Mouse (Mus musculus): ENCODE measurements at regions not wholly inside any gene's neighbourhood (a gene's known extent, or its start where the extent isn't known, plus 50 kb on each side); places are given as distances from the start of the nearest gene placed in this dataset.

DNA sequence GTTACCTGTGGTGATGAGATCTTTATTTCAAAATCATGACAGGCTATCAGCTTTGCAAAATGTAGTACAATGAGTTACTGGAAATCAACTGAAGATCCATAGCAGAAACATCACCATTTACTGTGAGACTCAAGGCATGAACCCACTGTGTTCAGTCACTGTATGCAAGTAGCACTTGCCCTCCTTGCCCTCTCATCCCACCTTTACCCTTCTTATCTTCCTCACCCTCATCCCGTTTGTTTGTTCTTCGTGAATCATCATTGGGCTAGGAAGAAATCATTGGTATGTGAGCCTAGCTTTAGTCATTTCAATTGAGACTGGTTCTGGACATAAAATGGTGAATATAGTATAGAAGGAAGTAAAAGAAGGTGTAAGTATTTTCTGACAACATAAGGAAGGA is 223.6 kb downstream of the Gm5447 start:
- no peaks in the 10 kb centered on the region for H3K36me3 ChIP-seq
- H3K27me3 ChIP-seq = no peaks in the 10 kb centered on the region
- no peak overlapping the region for H3K9ac ChIP-seq
- H3K9me3 ChIP-seq = no peaks in the 10 kb centered on the region
- H3K4me3 ChIP-seq = no peak overlapping the region
- 81% methylated on average over 2 of the region's 2 CpGs for WGBS
- H3K27ac ChIP-seq = no peak overlapping the region
- ATAC-seq (ENCODE audit: low FRiP score) = no peak
- no peaks in the 10 kb centered on the region for H3K4me1 ChIP-seq (replicated peaks)
- no peak overlapping the region for H3K4me2 ChIP-seq

DNA sequence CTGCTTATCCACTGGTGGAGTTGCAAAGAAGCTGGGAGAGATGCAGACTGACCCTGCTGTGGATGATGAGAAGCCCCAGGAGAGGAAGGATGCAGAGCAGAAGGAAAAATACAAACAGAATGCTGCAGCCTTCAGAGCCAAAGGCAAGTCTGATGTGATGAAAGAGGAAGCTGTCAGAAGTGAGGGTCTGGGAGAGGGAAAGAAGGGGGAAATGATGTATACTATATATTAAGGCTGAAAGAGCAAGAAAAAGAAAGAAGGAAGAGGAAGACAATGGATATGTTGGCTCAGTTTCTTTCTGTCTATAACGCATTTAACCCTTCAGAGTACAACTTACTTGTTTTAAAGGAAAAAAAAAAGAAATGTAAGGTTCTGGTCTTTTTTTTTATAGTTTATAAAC is 225.4 kb downstream of the Gm5447 start:
- Histone ChIP-seq H3K27ac (no peak overlapping the region), H3K4me2 (no peak overlapping the region), H3K9ac (no peak overlapping the region), H3K9me3 (no peaks in the 10 kb centered on the region), H3K27me3 (no peaks in the 10 kb centered on the region), H3K36me3 (no peaks in the 10 kb centered on the region), H3K4me3 (no peak overlapping the region), H3K4me1 (replicated peaks) (no peaks in the 10 kb centered on the region)
- WGBS = 97% methylated on average over 1 of the region's 1 CpGs
- no peak for ATAC-seq (ENCODE audit: low FRiP score)

DNA sequence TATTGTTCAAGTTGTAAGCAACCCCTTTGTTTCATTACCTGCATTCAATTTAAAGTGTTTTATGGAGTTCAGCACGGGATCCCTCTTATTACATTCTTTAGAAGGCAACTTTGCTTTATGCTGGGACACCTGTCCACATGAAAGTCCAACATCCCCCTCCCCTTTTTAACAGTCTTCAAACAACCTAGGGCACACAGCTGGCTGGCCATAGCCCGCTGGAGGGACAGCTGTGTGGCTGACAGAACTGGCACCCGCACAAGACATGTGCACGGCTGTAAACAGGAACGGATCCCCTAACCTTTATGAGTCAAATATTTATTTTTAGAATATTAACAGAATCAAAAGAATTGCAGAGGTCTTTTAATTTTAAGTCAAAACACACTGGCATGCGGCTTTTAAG is 230.1 kb downstream of the Gm5447 start:
- Histone ChIP-seq H3K4me2 (no peak overlapping the region), H3K9ac (no peak overlapping the region), H3K9me3 (no peaks in the 10 kb centered on the region), H3K36me3 (no peaks in the 10 kb centered on the region), H3K27ac (no peak overlapping the region), H3K4me1 (replicated peaks) (no peaks in the 10 kb centered on the region), H3K27me3 (no peaks in the 10 kb centered on the region), H3K4me3 (no peak overlapping the region)
- no peak for ATAC-seq (ENCODE audit: low FRiP score)
- WGBS = 77% methylated on average over 6 of the region's 6 CpGs

DNA sequence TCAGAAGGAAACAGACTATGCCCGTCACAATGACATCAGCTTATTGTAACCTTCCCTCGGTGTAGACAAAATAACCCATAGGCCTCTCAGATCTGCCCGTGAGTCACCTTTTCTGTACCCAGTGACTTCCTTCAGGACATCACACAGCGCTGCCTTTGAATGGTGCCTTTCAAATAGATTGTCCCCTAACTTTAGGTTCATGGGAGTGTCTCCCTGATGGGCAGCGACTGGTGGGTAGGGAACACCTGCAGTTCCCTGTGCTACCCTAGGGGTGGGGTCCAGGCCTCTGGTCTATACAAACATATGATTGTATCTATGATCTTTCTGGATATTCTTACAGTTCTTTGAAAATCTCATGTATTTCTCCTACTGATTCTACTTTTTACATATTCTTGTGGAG is 232.4 kb downstream of the Gm5447 start:
- Histone ChIP-seq H3K27me3 (no peaks in the 10 kb centered on the region), H3K9me3 (no peaks in the 10 kb centered on the region), H3K4me3 (no peak overlapping the region), H3K4me1 (replicated peaks) (no peaks in the 10 kb centered on the region), H3K9ac (no peak overlapping the region), H3K36me3 (no peaks in the 10 kb centered on the region), H3K4me2 (no peak overlapping the region), H3K27ac (no peak overlapping the region)
- WGBS = 37% methylated on average over 5 of the region's 5 CpGs
- ATAC-seq (ENCODE audit: low FRiP score) = no peak

DNA sequence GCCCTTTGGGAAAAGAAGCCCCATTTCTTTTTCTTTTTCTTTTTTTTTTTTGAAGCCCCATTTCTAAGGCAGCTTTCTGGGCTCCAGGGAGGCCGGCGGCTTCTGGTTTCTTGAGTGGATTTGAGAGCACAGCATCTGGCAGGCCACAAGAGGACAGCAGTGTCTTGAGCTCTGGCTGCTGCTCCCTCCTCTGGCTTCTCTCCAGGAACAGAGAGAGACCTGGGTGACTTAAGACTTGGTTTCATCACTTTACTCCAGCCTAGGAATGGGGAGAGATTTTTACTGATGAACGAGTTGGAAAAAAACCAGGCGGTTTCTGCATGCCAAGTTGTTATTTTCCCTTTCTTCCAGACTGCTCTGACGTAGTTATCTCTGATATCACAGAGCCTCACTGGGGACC is 233.7 kb downstream of the Gm5447 start:
- Histone ChIP-seq H3K4me3 (no peak overlapping the region), H3K27me3 (no peaks in the 10 kb centered on the region), H3K27ac (no peak overlapping the region), H3K4me1 (replicated peaks) (no peaks in the 10 kb centered on the region), H3K9ac (no peak overlapping the region), H3K9me3 (no peaks in the 10 kb centered on the region), H3K36me3 (no peaks in the 10 kb centered on the region), H3K4me2 (no peak overlapping the region)
- 67% methylated on average over 5 of the region's 5 CpGs for WGBS
- no peak for ATAC-seq (ENCODE audit: low FRiP score)

DNA sequence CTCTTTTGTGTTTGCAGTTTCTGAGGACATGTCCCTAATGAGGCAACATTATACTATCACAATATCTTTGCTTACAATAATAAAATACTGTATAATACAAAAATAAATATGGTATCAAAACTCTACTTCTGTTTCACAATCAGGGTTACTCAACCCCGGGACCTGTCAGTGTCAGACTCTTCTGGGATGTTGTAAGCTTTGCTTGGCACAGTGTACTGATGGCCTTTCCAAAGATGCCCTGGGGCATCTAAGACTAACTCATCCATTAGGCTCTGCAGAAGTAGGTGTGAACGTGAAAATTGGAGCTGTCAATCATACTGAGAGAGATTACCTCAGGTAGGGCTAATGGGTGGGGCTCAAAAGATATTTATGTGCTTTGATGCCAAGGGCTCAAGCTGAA is 249.0 kb downstream of the Gm5447 start:
- no peak for ATAC-seq (ENCODE audit: low FRiP score)
- Histone ChIP-seq H3K9ac (no peak overlapping the region), H3K4me3 (no peak overlapping the region), H3K27ac (no peak overlapping the region), H3K27me3 (no peaks in the 10 kb centered on the region), H3K4me1 (replicated peaks) (no peaks in the 10 kb centered on the region), H3K9me3 (no peaks in the 10 kb centered on the region), H3K36me3 (no peaks in the 10 kb centered on the region), H3K4me2 (no peak overlapping the region)
- 82% methylated on average over 2 of the region's 2 CpGs for WGBS

DNA sequence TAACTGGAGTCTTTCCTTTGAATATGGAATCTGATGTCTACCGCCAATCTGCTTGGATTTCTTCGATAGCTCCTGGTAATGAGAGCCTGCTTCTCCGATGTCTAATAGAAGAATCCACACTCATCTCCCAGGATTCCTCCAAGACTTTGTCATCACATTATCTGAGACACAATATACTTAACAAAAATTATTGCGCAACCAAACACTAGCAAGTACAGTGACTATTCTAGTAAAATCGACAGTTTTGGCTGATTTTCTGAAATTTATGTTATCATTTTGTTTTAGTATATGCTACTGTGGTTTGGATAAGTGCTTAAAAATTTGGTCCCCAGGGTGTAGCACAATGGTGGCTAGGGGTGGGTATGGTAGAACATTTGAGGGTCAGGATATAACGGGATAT is 266.5 kb downstream of the Gm5447 start:
- Histone ChIP-seq H3K27ac (no peak overlapping the region), H3K27me3 (no peaks in the 10 kb centered on the region), H3K4me2 (no peak overlapping the region), H3K4me3 (no peak overlapping the region), H3K9me3 (no peaks in the 10 kb centered on the region), H3K4me1 (replicated peaks) (no peaks in the 10 kb centered on the region), H3K9ac (no peak overlapping the region), H3K36me3 (no peaks in the 10 kb centered on the region)
- 95% methylated on average over 6 of the region's 6 CpGs for WGBS
- no peak for ATAC-seq (ENCODE audit: low FRiP score)

DNA sequence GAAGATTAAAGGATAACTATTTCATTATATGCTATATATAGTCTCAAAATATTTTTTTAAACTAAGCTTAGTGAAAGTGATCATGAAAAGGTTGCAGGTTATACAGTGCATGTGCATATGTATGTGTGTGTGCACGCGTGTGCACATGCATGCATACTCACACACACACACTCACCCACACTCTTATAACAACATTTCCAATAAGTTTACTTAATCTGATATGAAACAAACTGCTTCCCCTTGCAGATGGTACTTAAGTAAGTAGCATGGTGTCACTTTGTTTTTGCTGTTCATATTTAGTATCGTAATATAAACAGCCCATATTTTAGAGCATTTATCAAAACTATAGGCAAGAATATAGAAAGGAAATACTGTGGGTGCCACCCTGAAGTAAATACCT is 275.0 kb downstream of the Gm5447 start:
- no peak overlapping the region for H3K9ac ChIP-seq
- H3K36me3 ChIP-seq = no peaks in the 10 kb centered on the region
- 95% methylated on average over 3 of the region's 3 CpGs for WGBS
- no peaks in the 10 kb centered on the region for H3K4me1 ChIP-seq (replicated peaks)
- no peak overlapping the region for H3K27ac ChIP-seq
- no peak overlapping the region for H3K4me3 ChIP-seq
- no peaks in the 10 kb centered on the region for H3K27me3 ChIP-seq
- ATAC-seq (ENCODE audit: low FRiP score) = no peak
- no peak overlapping the region for H3K4me2 ChIP-seq
- no peaks in the 10 kb centered on the region for H3K9me3 ChIP-seq

DNA sequence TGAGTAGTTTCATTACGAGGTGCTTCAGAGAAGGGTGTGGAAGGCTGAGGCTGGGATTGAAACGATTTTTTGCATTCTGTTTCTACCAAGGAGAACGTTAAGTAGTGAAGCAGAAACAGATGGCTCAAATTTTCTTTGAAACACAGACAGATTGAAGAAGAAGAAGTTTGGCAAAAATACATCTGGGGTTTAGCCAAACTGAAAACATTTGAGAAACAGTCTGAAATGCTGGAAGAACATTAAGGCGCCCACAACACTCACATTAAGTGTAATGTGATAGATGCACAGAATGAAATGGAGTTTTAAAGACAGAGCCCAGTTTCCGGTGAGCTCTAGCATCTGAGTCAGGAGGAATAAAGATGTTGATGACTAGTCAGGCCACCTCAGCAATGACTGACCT is 275.5 kb downstream of the Gm5447 start:
- H3K4me2 ChIP-seq = no peak overlapping the region
- H3K9me3 ChIP-seq = no peaks in the 10 kb centered on the region
- no peaks in the 10 kb centered on the region for H3K36me3 ChIP-seq
- H3K4me3 ChIP-seq = no peak overlapping the region
- H3K9ac ChIP-seq = no peak overlapping the region
- H3K4me1 ChIP-seq (replicated peaks) = no peaks in the 10 kb centered on the region
- H3K27me3 ChIP-seq = no peaks in the 10 kb centered on the region
- ATAC-seq (ENCODE audit: low FRiP score) = no peak
- no peak overlapping the region for H3K27ac ChIP-seq
- 83% methylated on average over 5 of the region's 5 CpGs for WGBS

DNA sequence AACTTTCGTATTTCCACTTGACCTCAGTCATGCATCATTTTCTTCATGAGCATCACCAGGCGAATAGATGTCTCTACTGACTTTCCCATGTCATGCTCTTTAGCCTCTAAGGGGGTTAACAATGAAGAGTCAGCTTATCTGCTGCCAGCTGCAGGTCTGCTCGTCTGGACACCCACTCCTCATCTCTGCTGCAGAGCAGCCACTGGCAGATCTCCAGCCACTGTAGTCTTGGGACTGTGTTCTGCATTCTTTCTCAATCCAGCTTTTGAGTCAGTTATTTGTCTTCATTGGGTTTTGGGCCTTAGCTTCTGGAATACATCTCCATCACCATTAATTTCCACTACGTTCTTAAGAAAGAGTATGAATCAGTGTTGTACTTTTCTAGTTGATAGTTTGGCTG is 280.0 kb downstream of the Gm5447 start:
- Histone ChIP-seq H3K9me3 (no peaks in the 10 kb centered on the region), H3K27me3 (no peaks in the 10 kb centered on the region), H3K4me3 (no peak overlapping the region), H3K27ac (no peak overlapping the region), H3K4me1 (replicated peaks) (no peaks in the 10 kb centered on the region), H3K36me3 (no peaks in the 10 kb centered on the region), H3K9ac (no peak overlapping the region), H3K4me2 (no peak overlapping the region)
- ATAC-seq (ENCODE audit: low FRiP score) = no peak
- 86% methylated on average over 4 of the region's 4 CpGs for whole genome bisulfite sequencing

DNA sequence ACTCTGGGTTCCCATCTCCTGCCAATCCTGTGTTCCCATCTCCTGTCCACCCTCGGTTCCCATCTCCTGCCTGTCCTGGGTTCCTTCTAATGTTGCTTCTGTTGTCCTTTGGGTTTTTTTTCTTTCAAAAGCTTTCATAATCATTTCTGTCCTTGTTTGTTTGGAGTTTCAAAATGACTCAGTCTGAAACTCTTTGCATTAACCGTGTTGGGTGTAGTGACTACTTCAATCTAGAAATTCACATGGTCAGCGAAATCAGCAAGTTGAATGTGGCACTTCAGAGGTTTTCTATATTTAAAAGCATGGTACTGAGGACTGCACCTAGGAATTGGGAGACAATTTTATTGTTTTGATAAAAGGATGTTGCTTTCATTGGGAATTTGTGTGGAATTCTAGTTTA is 280.7 kb downstream of the Gm5447 start:
- 93% methylated on average over 3 of the region's 3 CpGs for WGBS

DNA sequence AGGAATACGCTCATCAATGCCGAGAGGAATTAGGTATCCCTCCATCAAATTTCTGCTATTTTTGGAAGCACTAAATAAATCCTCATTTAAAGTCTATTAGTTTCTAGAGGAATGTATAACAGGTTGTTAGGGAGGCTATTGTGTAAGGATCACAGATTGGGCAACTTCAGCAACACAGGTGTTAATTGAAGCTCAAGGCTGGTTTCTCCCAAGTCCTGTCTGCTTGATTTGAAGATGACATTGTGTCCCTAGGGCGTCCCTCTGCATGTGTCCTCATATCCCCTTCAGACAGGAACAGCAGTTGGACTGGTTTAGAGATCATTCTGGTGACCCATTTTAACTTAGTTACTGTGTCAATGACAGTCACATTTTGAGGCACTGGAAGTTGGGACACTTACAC is 281.5 kb downstream of the Gm5447 start:
- WGBS = 87% methylated on average over 3 of the region's 3 CpGs
- ATAC-seq (ENCODE audit: low FRiP score) = no peak
- Histone ChIP-seq H3K4me3 (no peak overlapping the region), H3K36me3 (no peaks in the 10 kb centered on the region), H3K9ac (no peak overlapping the region), H3K9me3 (no peaks in the 10 kb centered on the region), H3K27me3 (no peaks in the 10 kb centered on the region), H3K27ac (no peak overlapping the region), H3K4me1 (replicated peaks) (no peaks in the 10 kb centered on the region), H3K4me2 (no peak overlapping the region)

More for the DNA sequence above, 280.7 kb downstream of the Gm5447 start:
- H3K9me3 ChIP-seq = no peaks in the 10 kb centered on the region
- no peak overlapping the region for H3K4me3 ChIP-seq
- H3K9ac ChIP-seq = no peak overlapping the region
- H3K27me3 ChIP-seq = no peaks in the 10 kb centered on the region
- no peak overlapping the region for H3K4me2 ChIP-seq
- no peaks in the 10 kb centered on the region for H3K4me1 ChIP-seq (replicated peaks)
- no peaks in the 10 kb centered on the region for H3K36me3 ChIP-seq
- H3K27ac ChIP-seq = no peak overlapping the region
- ATAC-seq (ENCODE audit: low FRiP score) = no peak

DNA sequence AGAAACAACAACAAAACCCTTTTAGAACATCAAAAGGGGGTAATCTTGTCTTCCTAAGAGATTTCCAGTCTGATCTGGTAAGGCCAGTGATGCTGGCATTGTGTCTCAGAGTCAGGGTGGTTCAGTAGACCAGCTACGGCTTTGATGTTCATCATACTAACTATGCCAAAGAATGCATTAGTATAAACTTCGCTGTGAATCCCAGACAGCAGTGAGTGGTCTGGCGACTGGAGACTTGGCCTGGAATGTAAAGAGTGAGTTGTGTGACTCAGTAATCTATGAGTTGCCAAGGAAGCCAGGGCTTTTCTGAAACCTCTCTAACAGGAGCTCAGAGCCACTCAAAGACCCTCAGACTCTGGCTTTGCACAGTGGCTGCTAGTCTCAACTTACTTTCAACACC is 288.1 kb upstream of the Foxq1 start:
- WGBS = 75% methylated on average over 3 of the region's 3 CpGs
- no peak for ATAC-seq (ENCODE audit: low FRiP score)
- no peaks in the 10 kb centered on the region for H3K36me3 ChIP-seq

More for the DNA sequence above, 288.1 kb upstream of the Foxq1 start:
- no peak overlapping the region for H3K4me3 ChIP-seq
- no peak overlapping the region for H3K4me2 ChIP-seq
- no peaks in the 10 kb centered on the region for H3K9me3 ChIP-seq
- H3K27me3 ChIP-seq = no peaks in the 10 kb centered on the region
- no peak overlapping the region for H3K27ac ChIP-seq
- no peak overlapping the region for H3K9ac ChIP-seq
- H3K4me1 ChIP-seq (replicated peaks) = no peaks in the 10 kb centered on the region

All from hindbrain, embryonic 13.5 days (tissue).